Mouse (Mus musculus) kidney, adult 2 months (tissue): ENCODE measurements around the gene Colq.

Experiments used
- CTCF ChIP-seq: fragments of 200-500 bp; conservative IDR thresholded peaks from 2 replicates; pipeline ENCODE4 v1.5.1; 2011; ENCODE audit warnings: low read depth, mild to moderate bottlenecking, control low read depth, low read length, moderate library complexity, mixed read lengths; ENCODE audit not compliant: insufficient read depth, insufficient read length
- POLR2A ChIP-seq: fragments of 200-500 bp; IDR thresholded peaks from one replicate; pipeline ENCODE4 v1.6.1; 2011; ENCODE audit warnings: low read depth, low read length, control low read depth

DNA sequence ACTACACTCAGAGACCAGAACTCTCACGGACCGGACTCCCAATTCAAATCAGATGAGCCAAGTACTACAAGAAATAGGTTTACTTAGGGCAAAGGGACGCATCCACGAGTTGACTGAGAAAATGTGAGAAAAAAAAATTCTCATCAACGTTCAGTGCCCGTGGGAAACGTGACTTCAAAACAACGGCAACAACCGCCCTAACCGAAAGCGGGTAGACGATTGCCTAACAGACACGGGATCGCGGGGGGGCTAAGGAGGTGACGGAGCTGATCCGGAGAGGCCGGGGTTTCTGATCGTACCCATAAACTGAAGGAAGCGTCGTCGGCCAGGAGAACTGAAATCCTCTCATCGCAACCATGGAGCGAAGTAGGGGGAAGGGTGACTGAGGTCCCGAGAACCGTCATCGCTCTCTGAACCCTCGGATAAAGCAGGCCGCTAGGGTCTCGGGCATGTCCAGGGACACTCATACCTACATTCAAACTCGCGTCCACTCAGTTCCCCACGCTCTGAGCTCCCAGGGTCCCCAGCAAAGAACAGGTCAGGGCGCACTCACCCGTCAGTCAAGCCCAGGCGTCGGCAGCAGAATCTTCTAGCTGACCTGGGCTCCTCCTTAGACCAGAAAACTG is 96.7 kb downstream of the Colq start, which contains the start of gene Eaf1:
- no peak for TF ChIP-seq POLR2A
- TF ChIP-seq CTCF: no peak
